Mouse (Mus musculus) bone marrow macrophage, adult 2 months (primary cell): ENCODE measurements around the gene 1110004F10Rik. TPM values are rescaled to one million over a fixed set of nuclear protein-coding genes. Genes with fewer than 3 reads are reported as not detected.
A peak's percentile ranks its signal among the peaks of the same experiment; 100 is the strongest.

Experiments used
- H3K27ac ChIP-seq: 2 replicates; pipeline ENCODE4 v1.5.1; 2012; ENCODE audit warnings: low read depth, low read length; ENCODE audit not compliant: insufficient read depth
- H3K4me1 ChIP-seq: 2 replicates; pipeline ENCODE4 v1.6.1; 2012; ENCODE audit warnings: low read length; ENCODE audit not compliant: control insufficient read depth, insufficient read depth
- H3K4me3 ChIP-seq: 2 replicates; pipeline ENCODE4 v1.5.1; 2012; ENCODE audit warnings: mild to moderate bottlenecking, low read length, moderate library complexity; ENCODE audit not compliant: insufficient read depth
- CTCF ChIP-seq: IDR thresholded peaks from 2 replicates; pipeline ENCODE4 v1.5.1; 2012; ENCODE audit warnings: low read depth, mild to moderate bottlenecking, low read length, moderate library complexity
- POLR2A ChIP-seq: IDR thresholded peaks from 2 replicates; pipeline ENCODE4 v1.6.1; 2012; ENCODE audit warnings: mild to moderate bottlenecking, low read depth, low read length, borderline replicate concordance
- polyA plus RNA-seq: library from polyadenylated mRNA; stranded (reverse); fragments of >200 nt; gene quantifications from 2 replicates; pipeline ENCODE4 v1.2.4, GENCODE M21; 2012; ENCODE audit not compliant: missing spikeins, insufficient read depth, insufficient read length

Gene 1110004F10Rik
- 94.7 and 122 TPM in 2 replicates for polyA plus RNA-seq

DNA sequence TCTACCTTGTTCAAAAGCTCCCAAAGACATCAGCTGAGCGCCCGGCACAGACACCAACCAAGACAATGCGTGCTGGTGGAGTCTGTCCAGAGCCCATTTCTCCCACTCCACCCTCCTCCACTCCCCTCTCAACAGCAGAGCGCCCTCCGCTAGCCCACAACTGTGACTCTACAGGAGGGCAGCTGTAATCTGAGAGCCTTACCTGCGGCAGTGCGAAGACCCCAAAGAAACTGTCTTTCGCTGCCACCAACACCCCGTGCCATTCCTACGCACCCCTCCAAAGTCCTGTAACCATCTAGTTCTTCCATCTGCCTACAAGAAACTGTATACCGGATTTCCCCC is at the start of gene 1110004F10Rik:
1110004F10Rik (plus strand) TSS at position 202 of the 342 bp plus-strand sequence.
- H3K4me1 ChIP-seq = peaks cover 5% of the 10 kb centered on the region; the same call in 1 of the 2 replicates
- no peak within 1 kb of the TSS for H3K27ac ChIP-seq
- H3K4me3 ChIP-seq = peak within 1 kb of the TSS; percentile 60
- TF ChIP-seq CTCF = no peak
- TF ChIP-seq POLR2A = no peak

DNA sequence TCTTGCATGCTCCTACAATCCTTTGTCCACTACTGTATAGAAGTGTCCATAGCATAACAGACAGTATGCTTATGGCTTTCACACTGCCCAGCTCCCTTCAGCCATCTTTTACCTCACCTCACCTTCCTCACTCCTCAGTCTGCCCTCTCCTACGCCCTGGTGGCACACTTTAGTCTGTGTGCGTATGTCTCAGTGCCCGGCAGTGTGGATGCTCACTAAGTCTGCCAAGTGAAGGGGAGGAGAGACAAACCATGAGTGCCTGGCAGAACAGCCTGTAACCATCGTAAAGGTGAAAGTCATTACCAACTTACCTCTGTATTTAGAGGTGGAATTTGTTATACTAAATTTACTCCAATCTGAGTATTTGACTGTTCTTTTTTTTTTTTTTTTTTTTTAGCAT is 36.5 kb upstream of the 1110004F10Rik start:
- TF ChIP-seq POLR2A (no peak), CTCF (no peak)
- Histone ChIP-seq H3K4me3 (no peak overlapping the region), H3K27ac (no peak overlapping the region), H3K4me1 (no peaks in the 10 kb centered on the region)

DNA sequence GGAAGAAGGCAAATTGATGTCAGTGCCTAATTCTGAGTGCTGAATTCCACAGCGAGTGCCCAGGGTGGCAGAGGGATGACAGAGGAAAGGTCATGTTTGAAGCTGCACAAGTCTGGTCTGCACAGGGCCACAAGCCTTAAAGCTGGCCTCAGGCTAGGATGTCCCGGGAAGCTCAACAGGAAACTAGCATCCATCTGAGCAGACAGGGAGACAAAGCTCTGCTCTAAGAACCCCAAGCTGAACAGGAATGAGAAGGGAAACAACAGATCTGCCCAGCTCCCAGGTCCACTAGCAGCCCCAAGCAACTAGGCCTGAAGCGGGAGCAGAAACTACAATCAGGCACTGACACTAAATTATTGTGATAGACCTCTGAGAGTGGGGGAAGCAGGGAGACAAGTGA is 9.2 kb upstream of the 1110004F10Rik start:
- no peak overlapping the region for H3K27ac ChIP-seq
- no peak overlapping the region for H3K4me3 ChIP-seq
- TF ChIP-seq POLR2A = no peak
- no peak for TF ChIP-seq CTCF
- H3K4me1 ChIP-seq = no peaks in the 10 kb centered on the region

DNA sequence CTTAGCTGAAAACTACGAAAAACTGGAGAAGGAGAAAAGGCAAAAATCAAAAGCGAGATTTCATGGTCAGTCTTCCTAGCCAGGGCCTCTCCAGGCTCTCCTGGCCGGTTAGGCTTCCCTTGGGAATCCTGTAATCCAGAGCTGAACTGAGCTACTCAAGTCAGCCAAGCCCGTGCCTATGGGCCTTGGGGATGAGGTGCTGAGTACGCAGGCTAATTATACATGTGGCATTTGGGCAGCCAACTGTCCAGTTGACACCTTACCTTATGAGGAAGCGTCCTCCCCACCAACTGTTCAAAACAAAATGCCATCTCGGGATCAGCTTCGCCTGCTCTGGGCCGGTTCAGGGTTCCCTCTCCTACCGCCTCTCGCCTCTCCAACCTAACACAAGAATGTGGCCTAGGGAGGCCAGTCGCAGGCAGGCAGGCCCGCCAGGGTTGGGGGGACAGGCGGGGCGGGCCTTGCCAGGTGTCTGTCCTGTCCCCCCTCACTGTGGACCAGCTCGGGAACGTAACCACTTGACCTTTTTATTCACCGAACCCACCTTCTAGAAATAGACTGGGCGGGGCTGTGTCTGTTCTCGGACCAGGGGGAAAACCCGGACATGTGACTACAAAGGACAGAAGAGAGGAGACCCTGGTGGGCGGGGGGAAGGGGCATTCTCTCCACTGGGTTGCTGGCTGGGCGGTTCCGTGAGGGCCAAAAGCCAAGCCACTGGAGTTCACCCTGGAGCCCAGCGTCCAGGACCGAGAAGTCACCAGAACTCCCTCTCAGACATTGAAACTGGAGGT is 8.4 kb upstream of the 1110004F10Rik start:
- Histone ChIP-seq H3K27ac (no peak overlapping the region), H3K4me3 (0 out of 2 replicates have a peak overlapping the region, but pooled peaks have one; percentile 29), H3K4me1 (no peaks in the 10 kb centered on the region)
- TF ChIP-seq CTCF (no peak), POLR2A (no peak)

DNA sequence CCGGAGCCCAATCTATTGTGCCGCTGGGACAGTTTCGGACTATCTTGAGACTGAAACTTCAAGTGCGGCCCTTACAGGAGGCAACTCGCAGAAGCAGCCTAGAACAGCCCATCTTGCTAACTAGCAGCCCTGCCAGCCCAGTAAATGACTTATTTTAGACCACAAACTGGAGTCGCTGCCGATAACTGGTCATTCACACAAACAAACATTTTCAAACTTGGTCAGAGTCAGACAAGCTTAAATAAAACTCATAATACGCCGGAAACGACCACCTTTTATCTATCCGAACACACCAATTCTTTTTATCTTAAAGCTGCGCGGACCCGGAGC is 7.8 kb upstream of the 1110004F10Rik start:
- no peak for TF ChIP-seq CTCF
- no peak for TF ChIP-seq POLR2A
- Histone ChIP-seq H3K27ac (no peak overlapping the region), H3K4me1 (no peaks in the 10 kb centered on the region), H3K4me3 (peak overlapping the region; percentile 29; the same call in 1 of the 2 replicates)

DNA sequence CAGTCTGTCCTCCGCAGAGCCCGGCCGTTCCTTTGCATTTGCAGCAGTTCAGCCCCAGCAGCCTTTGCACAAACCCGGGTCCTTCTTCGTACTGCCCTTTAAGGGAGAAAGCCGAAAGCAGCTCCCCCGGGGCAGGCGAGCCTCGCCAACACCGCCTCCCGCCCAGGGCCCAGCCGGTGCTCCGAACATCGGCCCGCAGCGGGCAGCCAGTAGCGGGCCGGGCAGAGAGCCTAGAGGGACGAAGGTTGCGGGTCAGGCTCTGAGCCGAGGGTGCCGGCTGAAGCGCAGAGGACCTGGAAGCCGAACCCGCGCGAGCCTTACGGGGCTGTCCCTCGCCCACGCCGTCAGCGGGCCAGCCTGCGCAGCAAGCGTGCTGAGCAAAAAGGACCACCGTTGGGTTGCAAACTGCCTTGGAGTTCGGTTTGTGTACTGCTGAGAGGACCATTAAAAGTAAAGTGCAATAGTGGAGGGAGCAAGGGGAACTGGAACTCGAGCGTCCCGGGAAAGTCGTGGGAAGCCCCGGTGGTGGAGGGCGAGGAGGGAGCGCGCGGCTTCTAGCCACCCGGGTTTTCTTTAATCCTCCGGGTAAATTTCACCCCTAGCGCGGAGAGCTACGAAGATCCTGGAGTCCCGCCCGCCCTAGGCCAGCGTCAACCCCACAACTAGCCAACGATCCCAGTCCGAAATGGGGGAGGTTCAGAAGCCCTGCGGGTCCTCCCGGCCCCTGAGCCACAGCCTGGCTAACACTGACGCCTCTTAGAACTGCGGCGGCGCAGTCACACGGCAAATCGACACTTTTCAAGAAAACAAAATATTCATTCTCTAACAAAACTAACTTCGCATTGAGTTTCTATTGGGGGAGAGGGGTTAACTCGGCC is 7.2 kb upstream of the 1110004F10Rik start:
- H3K4me1 ChIP-seq = no peaks in the 10 kb centered on the region
- H3K27ac ChIP-seq = no peak overlapping the region
- TF ChIP-seq POLR2A = no peak
- TF ChIP-seq CTCF = no peak
- peak overlapping the region; percentile 29 for H3K4me3 ChIP-seq

DNA sequence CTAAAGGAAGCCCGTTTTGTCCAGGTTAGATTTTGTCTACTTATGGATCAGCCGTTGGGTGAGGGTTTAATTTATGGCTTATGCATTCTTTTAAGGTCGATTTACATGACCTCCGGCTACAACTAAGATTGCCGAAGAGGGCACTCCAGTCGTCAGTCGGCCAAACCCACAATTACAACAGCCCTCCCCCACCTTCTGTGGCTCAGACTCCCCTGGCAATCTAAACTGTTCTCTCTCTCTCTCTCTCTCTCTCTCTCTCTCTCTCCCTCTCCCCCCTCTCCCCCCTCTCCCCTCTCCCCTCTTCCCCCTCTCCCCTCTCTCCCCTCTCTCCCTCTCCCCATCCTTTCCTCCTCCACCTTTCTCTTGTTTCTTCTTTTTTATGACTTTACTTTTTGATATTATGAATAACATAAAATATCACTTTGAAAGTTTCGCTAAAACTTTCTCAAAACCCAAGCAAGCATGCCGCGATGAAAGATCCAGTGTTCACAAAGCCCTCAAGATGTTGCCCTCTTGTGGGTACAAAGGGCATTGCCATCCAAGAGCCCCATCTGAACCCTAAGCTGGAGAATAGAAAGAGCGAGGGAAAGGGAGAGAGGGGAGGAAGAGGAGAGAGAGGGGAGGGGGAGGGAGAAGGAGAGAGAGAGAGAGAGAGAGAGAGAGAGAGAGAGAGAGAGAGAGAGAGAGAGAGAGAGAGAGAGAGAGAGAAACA is 6.4 kb upstream of the 1110004F10Rik start:
- Histone ChIP-seq H3K4me3 (peak overlapping the region; percentile 29), H3K4me1 (no peaks in the 10 kb centered on the region), H3K27ac (no peak overlapping the region)
- TF ChIP-seq CTCF (0 out of 2 replicates have a peak, but pooled peaks have one; percentile 11), POLR2A (no peak)

DNA sequence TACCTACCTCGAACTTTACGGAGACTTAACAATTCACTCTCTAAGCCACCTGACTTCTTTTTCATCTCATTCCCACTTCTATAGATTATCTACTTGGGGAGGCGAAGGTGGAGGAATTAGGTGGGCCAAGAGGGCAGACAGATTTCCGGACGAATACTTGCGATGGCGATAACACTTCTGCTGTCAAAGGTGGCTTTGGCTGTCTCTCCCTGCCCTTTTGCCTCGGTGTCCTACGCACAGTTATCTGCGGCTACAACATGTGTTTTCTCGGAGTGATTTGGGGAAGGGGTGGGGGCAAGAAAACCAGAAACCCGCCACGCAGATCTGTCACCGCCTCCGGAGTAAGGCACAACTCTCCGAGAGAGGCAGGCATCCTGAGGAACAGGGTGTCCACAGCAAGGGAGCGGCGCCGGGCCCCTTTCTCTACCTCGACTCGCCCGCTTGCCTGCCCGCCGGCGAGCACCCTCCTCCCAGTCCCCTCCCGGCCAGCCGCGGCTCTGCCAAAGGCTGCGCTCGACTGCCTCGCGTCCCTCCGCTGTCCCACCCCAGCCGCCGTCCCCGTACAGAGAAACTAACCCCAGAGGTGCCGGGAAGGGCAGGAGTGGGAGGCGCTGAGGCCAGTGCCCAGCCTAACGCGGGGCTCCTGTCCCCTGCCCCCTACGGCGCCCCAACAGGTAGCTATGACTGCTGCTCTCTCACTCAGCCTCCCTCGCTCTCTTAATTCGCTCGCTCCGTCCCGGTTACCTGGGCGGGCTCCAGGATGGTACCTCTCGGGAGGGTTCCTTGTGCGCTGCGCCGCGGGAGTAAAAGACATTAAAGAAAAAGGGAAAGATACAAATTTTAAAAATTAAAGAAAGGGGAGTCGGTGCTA is 5.6 kb upstream of the 1110004F10Rik start:
- Histone ChIP-seq H3K27ac (no peak overlapping the region), H3K4me3 (peak overlapping the region; percentile 26)
- TF ChIP-seq CTCF = no peak
- no peak for TF ChIP-seq POLR2A

More for the DNA sequence above, 5.6 kb upstream of the 1110004F10Rik start:
- H3K4me1 ChIP-seq = no peaks in the 10 kb centered on the region
